Mouse (Mus musculus) G1E (cell line): ENCODE data around the gene Slc2a1. TPM values are rescaled to one million over a fixed set of nuclear protein-coding genes. Genes with fewer than 3 reads are reported as not detected.
A peak's percentile ranks its signal among the peaks of the same experiment; 100 is the strongest.

ENCODE experiments used
- ATAC-seq: 2 replicates; pipeline ENCODE4 v1.8.0; 2016; ENCODE audit warnings: mild to moderate bottlenecking; ENCODE audit not compliant: insufficient number of reproducible peaks, poor library complexity, low FRiP score, severe bottlenecking; ENCODE audit errors: extremely low read depth
- DNase-seq: peaks from one replicate; pipeline ENCODE4 v3.0.0; 2012; ENCODE audit warnings: low spot score
- H3K27me3 ChIP-seq: 2 replicates; pipeline ENCODE4 v1.6.1; 2012; ENCODE audit warnings: mild to moderate bottlenecking, low read length, inconsistent platforms; ENCODE audit not compliant: insufficient read depth
- H3K36me3 ChIP-seq: replicated peaks from 2 replicates; pipeline ENCODE3; 2012; ENCODE audit warnings: mild to moderate bottlenecking, inconsistent platforms
- H3K4me1 ChIP-seq: 2 replicates; pipeline ENCODE4 v1.6.1; 2012; ENCODE audit warnings: low read depth, low read length, inconsistent platforms, mixed read lengths; ENCODE audit not compliant: insufficient read depth
- H3K4me3 ChIP-seq: 2 replicates; pipeline ENCODE4 v1.5.1; 2012; ENCODE audit warnings: low read depth, mild to moderate bottlenecking, inconsistent platforms, low read length, moderate library complexity, mixed read lengths
- H3K9me3 ChIP-seq: replicated peaks from 2 replicates; pipeline ENCODE4 v1.6.1; 2012; ENCODE audit warnings: inconsistent platforms
- CTCF ChIP-seq: IDR thresholded peaks from 2 replicates; pipeline ENCODE4 v1.5.1; 2012; ENCODE audit warnings: low read depth, low read length, inconsistent platforms, mixed read lengths
- GATA1 ChIP-seq: IDR thresholded peaks from 2 replicates; pipeline ENCODE4 v1.6.1; 2012; ENCODE audit warnings: borderline replicate concordance, low read length, inconsistent platforms, mixed read lengths
- GATA2 ChIP-seq: IDR thresholded peaks from 2 replicates; pipeline ENCODE4 v1.6.1; 2012; ENCODE audit warnings: low read depth, low read length, inconsistent platforms, borderline replicate concordance
- POLR2AphosphoS5 ChIP-seq: IDR thresholded peaks from 2 replicates; pipeline ENCODE4 v1.6.1; 2012; ENCODE audit warnings: low read depth, low read length, inconsistent platforms; ENCODE audit not compliant: insufficient replicate concordance
- TAL1 ChIP-seq: conservative IDR thresholded peaks from 2 replicates; pipeline ENCODE4 v1.6.1; 2012; ENCODE audit warnings: low read depth, low read length, inconsistent platforms, mixed read lengths
- polyA plus RNA-seq: library from polyadenylated mRNA; stranded (reverse); fragments of >175 nt; gene quantifications from 2 replicates; pipeline ENCODE4 v1.2.3, GENCODE M21; 2012
- total RNA-seq, 2 experiments: library from RNA; stranded (forward) in 1 of 2; stranded (reverse) in 1 of 2; fragments of 200-1000 nt in 1 of 2; fragments of >200 nt in 1 of 2; fragmentation: Nextera tagmentation in 1 of 2; gene quantifications; 2 replicates each; pipeline ENCODE4 v1.2.3; 2014 to 2017

Gene Slc2a1
- total and polyA plus RNA-seq, 3 experiments: 85.2 to 173 (median 165) TPM

- Histone ChIP-seq H3K36me3 (no peaks in the 10 kb centered on the region), H3K4me1 (peaks cover 66% of the 10 kb centered on the region), H3K4me3 (peak overlapping the region; percentile 55; the same call in 1 of the 2 replicates), H3K9me3 (peaks cover 5% of the 10 kb centered on the region), H3K27me3 (peaks cover 21% of the 10 kb centered on the region)
- TF ChIP-seq GATA2 (no peak), TAL1 (0 out of 2 replicates have a peak, but pooled peaks have one; percentile 14)
- DNase-seq (no peak), ATAC-seq (no peak)
These were observed 32.2 kb upstream of the Slc2a1 start for GRCm38 (mm10) chr4:119076336-119076735.

GRCm38 (mm10) chr4:119077084-119077682, 31.3 kb upstream of the Slc2a1 start:
- Histone ChIP-seq H3K36me3 (no peaks in the 10 kb centered on the region), H3K27me3 (peaks cover 13% of the 10 kb centered on the region), H3K4me3 (peak overlapping the region; percentile 63; the same call in 1 of the 2 replicates), H3K9me3 (peaks cover 5% of the 10 kb centered on the region), H3K4me1 (peaks cover 64% of the 10 kb centered on the region)
- TF ChIP-seq TAL1 (peak; percentile 75), GATA1 (no peak), GATA2 (no peak)
- ATAC-seq: peak; percentile 82
- peak; percentile 34 for DNase-seq

GRCm38 (mm10) chr4:119079928-119080327, 28.6 kb upstream of the Slc2a1 start:
- TF ChIP-seq GATA1: no peak
- no peak for TF ChIP-seq GATA2
- TF ChIP-seq POLR2AphosphoS5: no peak
- TF ChIP-seq TAL1: no peak
- no peak for TF ChIP-seq CTCF
- DNase-seq: no peak
- Histone ChIP-seq H3K9me3 (peaks cover 5% of the 10 kb centered on the region), H3K4me1 (peaks cover 59% of the 10 kb centered on the region), H3K4me3 (no peak overlapping the region), H3K36me3 (no peaks in the 10 kb centered on the region), H3K27me3 (no peaks in the 10 kb centered on the region; the same call in 1 of the 2 replicates)
- no peak for ATAC-seq

GRCm38 (mm10) chr4:119082740-119083231, 25.7 kb upstream of the Slc2a1 start:
- DNase-seq: peak; percentile 15
- peaks cover 33% of the 10 kb centered on the region for H3K4me1 ChIP-seq
- TF ChIP-seq GATA2: no peak
- TF ChIP-seq CTCF: no peak
- no peak for TF ChIP-seq GATA1
- TF ChIP-seq TAL1: no peak
- TF ChIP-seq POLR2AphosphoS5: no peak
- no peaks in the 10 kb centered on the region for H3K36me3 ChIP-seq
- peak; percentile 68 for ATAC-seq
- H3K27me3 ChIP-seq: peaks cover 10% of the 10 kb centered on the region; the same call in 1 of the 2 replicates
- no peak overlapping the region for H3K4me3 ChIP-seq
- peaks cover 5% of the 10 kb centered on the region for H3K9me3 ChIP-seq

- Histone ChIP-seq H3K4me3 (no peak overlapping the region), H3K27me3 (peaks cover 35% of the 10 kb centered on the region), H3K36me3 (no peaks in the 10 kb centered on the region), H3K4me1 (peaks cover 18% of the 10 kb centered on the region), H3K9me3 (no peaks in the 10 kb centered on the region)
- no peak for DNase-seq
- TF ChIP-seq POLR2AphosphoS5 (no peak), CTCF (no peak), GATA1 (no peak), TAL1 (no peak), GATA2 (no peak)
- no peak for ATAC-seq
These were observed 20.1 kb upstream of the Slc2a1 start for GRCm38 (mm10) chr4:119088424-119088823.

GRCm38 (mm10) chr4:119093890-119094289, 14.6 kb upstream of the Slc2a1 start:
- Histone ChIP-seq H3K36me3 (no peaks in the 10 kb centered on the region), H3K9me3 (no peaks in the 10 kb centered on the region), H3K27me3 (peaks cover 51% of the 10 kb centered on the region), H3K4me1 (peaks cover 55% of the 10 kb centered on the region), H3K4me3 (no peak overlapping the region)
- ATAC-seq: no peak
- no peak for DNase-seq
- TF ChIP-seq GATA2: no peak
- TF ChIP-seq CTCF: no peak
- no peak for TF ChIP-seq POLR2AphosphoS5
- no peak for TF ChIP-seq GATA1
- no peak for TF ChIP-seq TAL1
